Mouse (Mus musculus) brain, embryonic 14.5 days (tissue): Measurements from ENCODE around the gene Fbln1.

ENCODE experiments used
- CTCF ChIP-seq: fragments of 200-500 bp; IDR thresholded peaks from 2 replicates; pipeline ENCODE4 v1.5.1; 2012; ENCODE audit warnings: inconsistent platforms, mild to moderate bottlenecking, moderate library complexity, borderline replicate concordance; ENCODE audit not compliant: insufficient read depth, insufficient read length; ENCODE audit errors: extremely low read depth
- POLR2A ChIP-seq: fragments of 200-500 bp; IDR thresholded peaks from 2 replicates; pipeline ENCODE4 v1.6.1; 2012; ENCODE audit warnings: mild to moderate bottlenecking, inconsistent platforms, borderline replicate concordance; ENCODE audit not compliant: poor library complexity, insufficient read depth, insufficient read length, severe bottlenecking; ENCODE audit errors: extremely low read depth

DNA sequence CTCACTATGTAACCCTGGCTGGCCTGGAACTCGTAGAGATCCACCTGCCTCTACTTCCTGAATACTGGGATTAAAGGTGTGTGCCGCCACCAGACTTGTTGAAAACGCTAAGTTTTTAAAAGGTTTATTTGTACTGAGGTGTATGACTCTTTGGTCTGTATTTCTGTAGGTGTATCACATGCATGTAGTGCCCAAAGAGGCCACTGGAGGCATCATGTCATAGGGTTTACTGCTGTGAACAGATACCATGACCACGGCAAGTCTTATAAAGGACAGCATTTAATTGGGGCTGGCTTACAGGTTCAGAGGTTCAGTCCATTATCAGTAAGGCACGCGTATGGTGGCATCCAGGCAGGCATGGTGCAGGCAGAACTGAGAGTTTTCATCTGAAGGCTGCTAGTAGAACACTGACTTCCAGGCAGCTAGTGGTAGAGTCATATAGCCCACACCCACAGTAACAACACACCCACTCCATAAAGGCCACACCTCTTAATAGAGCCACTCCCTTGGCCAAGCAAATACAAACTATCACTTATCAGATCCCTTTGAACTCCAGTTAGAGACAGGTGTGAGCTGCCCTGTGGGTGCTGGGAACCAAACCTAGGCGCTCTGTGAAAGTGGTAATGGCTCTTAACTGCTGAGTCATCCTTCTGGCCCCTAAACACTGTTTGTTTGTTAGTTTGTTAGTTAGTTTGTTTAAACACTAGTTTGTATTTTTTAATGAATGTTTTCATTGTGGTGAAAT lies 10.5 kb downstream of the Fbln1 start:
- TF ChIP-seq CTCF (no peak), POLR2A (no peak)
